Mouse (Mus musculus) left cerebral cortex, postnatal 14 days (tissue): ENCODE data around the gene Rita1. TPM values are rescaled to one million over a fixed set of nuclear protein-coding genes. Genes with fewer than 3 reads are reported as not detected.
A peak's percentile ranks its signal among the peaks of the same experiment; 100 is the strongest.

Source experiments
- DNase-seq, 2 experiments: peaks; one replicate each; pipeline ENCODE4 v3.0.0; 2021 to 2022; ENCODE audit warnings: low spot score in 2 of 2, mixed read lengths in 1 of 2
- intact Hi-C: fragments of 180-260 bp; cut with DNase I; formaldehyde crosslinking; loops from one replicate; pipeline ENCODE4 v1.15.1; 2025
- total RNA-seq, 2 experiments: library from RNA; stranded (reverse); gene quantifications; 2 replicates each; pipeline ENCODE4 v1.2.3; 2021

Gene Rita1
- total RNA-seq, 2 experiments from 2014 or later, result 31.5 to 32.4 TPM

- DNase-seq, result no peak
- intact Hi-C loops, result no loop called here
Measured at GRCm38 (mm10) chr5:120631892-120632291, 19.5 kb upstream of the Rita1 start.

- intact Hi-C loops, result no loop called here
Measured at GRCm38 (mm10) chr5:120631128-120631527, 18.7 kb upstream of the Rita1 start.

GRCm38 (mm10) chr5:120628624-120629023, 16.2 kb upstream of the Rita1 start:
- intact Hi-C loops, result no loop called here
- DNase-seq, result no peak

More at GRCm38 (mm10) chr5:120631128-120631527, 18.7 kb upstream of the Rita1 start:
- DNase-seq, result no peak

DNA sequence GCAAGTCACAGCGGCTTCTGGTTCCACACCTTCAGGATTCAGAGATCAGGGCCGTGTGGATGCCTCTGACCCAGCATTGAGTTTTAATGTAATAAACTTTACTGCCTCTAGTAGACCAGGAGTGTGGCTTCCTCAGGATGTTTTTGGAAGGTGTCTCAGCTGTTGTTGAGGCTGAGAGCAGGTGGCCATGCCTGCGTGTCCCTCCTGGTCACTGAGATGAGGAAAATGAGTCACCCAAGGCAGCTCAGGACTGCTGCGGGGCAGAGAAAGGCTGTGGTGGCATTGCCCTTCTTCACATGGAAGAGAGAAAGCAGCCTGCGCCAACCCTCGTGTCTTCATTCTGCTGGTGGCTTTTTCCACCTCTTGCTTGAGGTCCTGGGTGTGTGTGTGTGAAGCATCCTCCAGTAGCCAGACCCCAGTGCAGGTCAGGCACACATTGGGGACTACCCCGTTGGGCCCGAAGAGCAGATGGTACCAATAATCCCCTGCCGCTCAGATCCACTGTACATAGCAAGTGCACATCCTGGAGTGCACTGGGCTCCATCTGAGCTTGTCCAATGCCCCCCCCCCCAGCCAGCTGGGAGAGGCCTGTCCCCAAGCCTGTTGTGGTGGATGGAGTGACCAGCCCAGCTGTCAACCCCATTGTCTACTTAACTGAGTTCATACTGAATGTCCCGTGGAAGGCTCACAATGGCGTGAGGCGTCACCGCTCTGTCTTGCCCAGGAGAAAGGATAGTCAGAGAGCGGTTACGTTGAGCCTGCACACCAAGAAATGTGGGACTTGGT, 15.3 kb upstream of the Rita1 start:
- intact Hi-C loops, result no loop called here
- DNase-seq, result no peak

- intact Hi-C loops, result no loop called here
- no peak for DNase-seq
Measured at GRCm38 (mm10) chr5:120626399-120626798, 14.0 kb upstream of the Rita1 start.

DNA sequence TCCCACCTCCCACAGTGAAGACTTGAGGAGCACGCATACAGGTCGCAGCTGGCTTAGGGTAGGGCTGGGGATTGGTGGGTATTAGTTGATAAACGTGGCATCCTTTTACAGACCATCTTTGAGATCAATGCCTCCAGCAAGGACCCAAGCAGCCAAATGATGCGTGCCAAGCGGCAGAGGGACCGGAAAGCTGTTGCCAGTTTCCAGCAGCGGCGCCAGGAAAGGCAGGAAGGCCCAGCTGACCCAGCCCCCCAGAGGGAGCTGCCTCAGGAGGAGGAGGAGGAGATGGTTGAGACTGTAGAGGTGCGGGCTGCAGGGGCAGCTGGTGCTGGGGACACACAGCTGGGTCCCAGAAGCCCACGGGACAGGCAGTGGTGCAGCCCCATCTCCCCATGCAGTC, 12.0 kb upstream of the Rita1 start:
- no peak for DNase-seq
- intact Hi-C loops, result no loop called here

DNA sequence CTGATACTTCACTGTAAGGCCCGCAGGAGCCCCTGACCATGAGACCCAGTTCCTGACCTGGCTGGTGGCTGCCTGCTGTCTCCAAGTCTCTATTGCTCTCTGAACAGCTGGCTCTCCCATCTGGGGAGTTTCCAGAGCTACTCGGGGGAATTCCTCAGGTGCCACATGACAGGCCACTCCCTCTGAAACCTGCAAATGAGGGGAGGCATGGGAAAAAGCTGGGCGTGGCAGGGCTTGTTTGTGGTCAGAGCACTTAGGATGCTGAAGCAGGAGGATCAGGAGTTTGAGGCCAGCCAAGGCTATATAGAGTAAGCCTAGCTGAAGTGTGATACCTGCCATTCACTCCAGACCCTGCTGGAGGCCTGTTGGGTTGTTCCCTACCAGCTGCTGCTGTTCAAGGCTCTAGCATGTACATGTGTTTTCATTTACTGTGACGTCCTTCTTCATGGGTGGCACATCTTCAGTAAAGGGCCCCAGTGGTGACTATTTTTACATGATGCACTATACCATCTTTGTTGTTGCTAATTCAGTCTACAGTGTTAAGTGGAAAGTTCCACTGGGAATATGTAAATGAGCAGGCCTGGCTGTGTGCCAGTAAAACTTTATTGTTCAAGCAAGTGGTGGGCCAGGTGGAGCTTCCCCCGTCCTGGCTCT, 9.9 kb upstream of the Rita1 start:
- intact Hi-C loops, result no loop called here
- DNase-seq, result peak in 1 of 2 experiments; percentile 49

GRCm38 (mm10) chr5:120621846-120622197, 9.4 kb upstream of the Rita1 start:
- intact Hi-C loops, result loop anchor here (1.0 to 2.0 kb wide), 2 partner anchors 27 to 125 kb away; no protein-coding TSS in a partner anchor
- peak in 1 of 2 experiments; percentile 60 for DNase-seq

DNA sequence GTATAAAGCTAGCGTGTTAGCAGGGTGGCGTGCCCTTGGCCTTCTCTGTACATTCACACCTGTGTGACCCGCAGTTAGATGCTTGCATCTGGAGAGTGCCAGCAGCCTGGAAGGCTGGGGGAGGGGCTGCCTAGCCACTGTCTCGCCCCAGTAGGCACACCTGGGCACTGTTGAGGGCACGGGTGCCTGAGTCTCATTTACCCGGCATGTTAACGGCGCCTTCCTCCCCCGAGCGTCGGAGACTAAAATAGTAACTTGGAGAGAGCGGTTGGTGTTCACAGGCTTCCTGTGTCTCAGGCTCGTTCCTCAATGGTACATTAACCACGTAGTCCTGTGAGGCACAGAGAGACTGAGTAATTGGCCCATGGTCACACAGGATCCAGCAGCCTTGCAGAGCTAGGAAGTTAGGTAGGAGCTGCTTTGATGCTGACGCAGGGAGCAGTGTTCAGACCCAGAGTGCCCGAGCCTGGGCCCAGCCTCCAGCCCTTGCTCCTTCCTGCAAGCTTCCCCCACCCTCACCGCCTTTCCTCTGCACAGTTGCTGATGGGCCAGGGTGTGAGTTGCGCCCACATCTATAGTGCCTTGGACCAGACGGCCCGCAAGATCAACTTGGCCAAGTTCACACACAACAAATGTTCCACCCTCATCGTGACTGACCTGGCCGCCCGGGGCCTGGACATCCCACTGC, 8.8 kb upstream of the Rita1 start:
- DNase-seq, result peak in 1 of 2 experiments; percentile 63
- intact Hi-C loops, result loop anchor here (1.0 to 2.0 kb wide), 2 partner anchors 28 to 126 kb away; no protein-coding TSS in a partner anchor

GRCm38 (mm10) chr5:120620375-120621077, 8.1 kb upstream of the Rita1 start:
- peak; percentile 88 to 90 for DNase-seq
- intact Hi-C loops, result loop anchor here (1.0 to 2.0 kb wide), 2 partner anchors 29 to 126 kb away; no protein-coding TSS in a partner anchor

DNA sequence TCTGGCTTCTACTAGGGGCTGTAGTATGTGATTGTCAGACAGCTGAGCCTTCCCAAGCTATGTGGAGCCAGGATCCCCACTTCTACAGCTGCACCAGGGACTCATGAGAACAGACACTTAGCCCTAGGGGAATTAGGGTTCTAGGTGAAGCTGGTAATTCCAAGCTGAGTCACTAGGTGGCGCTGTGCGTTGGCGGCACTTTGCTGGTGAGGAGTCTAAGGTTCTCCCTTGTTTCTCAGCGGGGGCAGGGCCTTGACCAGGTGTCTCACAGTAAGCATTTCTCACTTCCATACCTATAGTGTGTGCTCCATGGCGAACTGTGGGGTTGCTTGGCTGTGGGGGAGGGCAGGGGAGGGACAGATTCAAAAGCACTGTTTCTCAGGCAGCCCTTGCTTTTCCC, 6.8 kb upstream of the Rita1 start:
- intact Hi-C loops, result loop anchor here (1.0 kb wide), 1 partner anchor 54 kb away; no protein-coding TSS in a partner anchor

DNA sequence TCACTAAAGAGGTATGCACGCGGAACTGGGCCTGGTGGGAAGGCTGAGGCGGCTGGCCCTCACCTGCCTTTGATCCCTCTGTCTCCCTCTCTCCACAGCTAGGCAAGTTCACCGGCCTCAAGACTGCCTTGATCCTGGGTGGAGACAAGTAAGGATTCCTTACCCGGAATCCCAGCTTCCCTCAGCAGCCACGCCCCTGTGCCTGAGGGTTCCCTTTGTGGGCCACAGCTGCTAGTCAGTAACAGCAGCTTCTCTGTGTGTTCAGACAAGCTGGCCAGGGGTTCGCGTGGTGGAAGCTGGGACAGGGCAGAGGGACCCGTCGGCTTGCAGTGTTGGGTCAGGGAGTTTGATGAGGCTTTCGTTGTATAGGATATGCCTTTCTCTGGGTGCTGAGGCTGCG, 6.4 kb upstream of the Rita1 start:
- intact Hi-C loops, result loop anchor here (1.0 kb wide), 1 partner anchor 55 kb away; no protein-coding TSS in a partner anchor
- DNase-seq, result no peak

More for the DNA sequence above, 6.8 kb upstream of the Rita1 start:
- DNase-seq, result peak; percentile 49 to 75

DNA sequence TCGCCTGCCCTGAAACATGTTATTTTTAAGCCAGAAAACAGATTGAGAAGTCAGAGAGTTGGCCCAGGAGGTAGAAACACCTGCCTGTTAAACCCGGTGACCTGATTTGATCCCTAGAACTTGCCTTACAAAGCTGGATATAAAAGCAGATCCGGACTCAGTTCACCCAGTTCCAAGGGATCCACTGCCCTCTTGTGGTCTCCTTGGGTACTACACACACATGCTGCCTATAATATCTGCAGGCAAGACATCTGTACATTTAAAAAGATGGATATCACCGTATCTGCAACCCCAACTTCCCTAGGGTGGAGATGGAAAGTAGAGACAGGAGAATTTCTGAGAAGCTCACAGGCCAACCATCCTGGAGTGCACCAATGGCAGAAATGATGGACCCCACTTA, 3.5 kb upstream of the Rita1 start:
- DNase-seq, result peak in 1 of 2 experiments; percentile 75
- intact Hi-C loops, result no loop called here

DNA sequence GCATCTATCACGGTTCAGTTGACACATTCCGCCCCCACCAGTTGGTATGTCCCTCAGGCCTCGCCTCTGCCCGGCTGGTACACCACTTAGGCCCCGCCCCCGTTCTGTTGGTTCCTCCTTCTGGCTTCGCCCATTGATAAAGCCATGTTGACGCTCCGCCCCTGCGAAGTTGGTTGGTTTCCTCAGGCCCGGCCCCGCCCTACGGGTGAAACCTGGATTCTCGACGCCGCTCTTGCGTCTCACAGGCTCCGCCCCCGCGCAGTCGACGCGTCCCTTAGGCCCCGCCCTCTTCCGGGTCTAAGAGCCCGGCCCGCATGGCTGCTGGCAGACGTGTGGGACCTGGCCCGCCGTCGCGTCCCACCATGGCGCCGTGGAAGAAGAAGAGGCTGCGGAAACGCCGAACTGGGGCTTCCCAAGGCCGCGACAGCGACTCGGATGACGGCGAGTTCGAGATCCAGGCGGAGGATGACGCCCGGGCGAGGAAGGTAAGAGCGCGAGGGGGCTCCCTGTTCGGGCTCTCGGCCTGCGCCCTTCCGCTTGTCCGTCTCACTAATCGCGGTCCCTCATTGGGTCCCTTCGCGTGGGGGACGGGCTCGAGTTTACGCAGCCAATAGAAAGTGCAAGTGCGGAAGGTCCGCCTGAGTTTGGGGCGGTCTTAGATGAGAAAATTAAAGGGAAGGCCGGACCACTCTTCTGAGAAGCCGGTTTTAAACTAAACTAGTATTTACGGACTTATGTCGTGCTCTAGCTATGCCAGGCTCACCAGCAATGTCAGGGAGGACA, 624 bp upstream of the Rita1 start:
- intact Hi-C loops, result no loop called here
- DNase-seq, result peak; percentile 100

DNA sequence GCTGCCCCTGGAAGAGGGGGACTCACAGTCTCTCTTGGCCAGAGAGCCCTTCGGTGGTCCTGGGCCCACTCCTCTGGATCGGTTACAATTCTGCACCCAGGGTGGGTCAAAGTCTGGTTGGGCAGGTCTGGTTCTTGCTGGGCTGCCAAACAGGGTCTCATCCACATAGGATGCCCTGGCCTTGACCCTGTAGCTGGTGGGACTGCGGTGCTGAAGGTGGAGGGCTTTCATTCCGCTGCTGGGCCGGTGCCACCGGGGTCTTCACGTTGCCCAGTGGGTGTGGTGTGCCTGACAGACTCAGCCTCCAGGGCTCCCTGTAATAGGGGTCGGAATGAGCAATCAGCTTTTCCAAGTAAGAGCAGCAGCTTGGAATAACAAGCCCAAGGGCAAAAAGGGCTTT, 973 bp downstream of the Rita1 start:
- intact Hi-C loops, result no loop called here
- DNase-seq, result no peak

DNA sequence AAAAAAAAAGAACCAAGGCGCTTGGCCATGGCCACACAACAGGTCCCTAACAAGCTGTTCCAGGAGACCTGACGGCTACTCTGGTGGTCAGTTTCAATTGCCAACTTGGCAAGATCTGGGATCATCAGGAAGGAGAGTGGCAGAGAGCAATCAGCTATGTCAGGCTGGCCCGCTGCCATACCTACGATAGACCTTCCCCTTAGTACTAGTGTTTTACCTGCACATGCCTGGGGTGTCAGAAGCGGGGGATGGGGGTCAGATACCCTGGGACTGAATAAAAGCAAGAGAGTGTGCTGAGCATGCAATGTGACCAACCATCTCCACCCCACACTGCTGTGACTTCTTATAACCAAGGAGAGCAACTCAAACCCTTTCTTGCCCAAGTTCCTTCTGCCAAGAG, 1.5 kb downstream of the Rita1 start:
- DNase-seq, result no peak
- intact Hi-C loops, result no loop called here

GRCm38 (mm10) chr5:120609246-120609775, 3.1 kb downstream of the Rita1 start:
- DNase-seq, result no peak
- intact Hi-C loops, result loop anchor here (10.0 kb wide), 1 partner anchor 455 kb away; no protein-coding TSS in a partner anchor

GRCm38 (mm10) chr5:120607335-120607734, 5.1 kb downstream of the Rita1 start:
- DNase-seq, result no peak
- intact Hi-C loops, result loop anchor here (10.0 kb wide), 1 partner anchor 453 kb away; no protein-coding TSS in a partner anchor
